Mouse (Mus musculus) cerebellum, adult 18-20 months (tissue): ENCODE measurements around the gene Zkscan16.

ENCODE experiments used
- DNase-seq, 2 experiments: peaks; one replicate each; pipeline ENCODE4 v3.0.0; 2021

The Zkscan16 gene

GRCm38 (mm10) chr4:58942942-58943341 is 486 bp upstream of the Zkscan16 start:
- no peak for DNase-seq

DNA sequence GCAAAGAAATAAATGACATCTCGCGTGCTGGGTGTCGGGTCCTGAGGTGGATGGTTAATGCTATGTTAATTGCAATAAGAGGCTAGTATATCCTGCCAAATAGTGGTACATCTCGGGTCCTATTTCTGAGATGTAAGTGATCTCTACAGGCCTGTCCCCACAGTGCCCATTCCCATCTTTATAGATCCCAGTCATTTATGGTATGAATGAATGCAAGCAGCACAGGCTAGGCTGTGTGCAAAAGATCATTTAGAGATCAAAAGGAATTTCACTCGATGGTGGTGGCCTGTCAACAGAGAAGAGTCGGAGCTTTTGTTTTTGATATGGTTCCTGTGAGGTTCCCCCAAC is 752 bp downstream of the Zkscan16 start:
- DNase-seq = no peak

DNA sequence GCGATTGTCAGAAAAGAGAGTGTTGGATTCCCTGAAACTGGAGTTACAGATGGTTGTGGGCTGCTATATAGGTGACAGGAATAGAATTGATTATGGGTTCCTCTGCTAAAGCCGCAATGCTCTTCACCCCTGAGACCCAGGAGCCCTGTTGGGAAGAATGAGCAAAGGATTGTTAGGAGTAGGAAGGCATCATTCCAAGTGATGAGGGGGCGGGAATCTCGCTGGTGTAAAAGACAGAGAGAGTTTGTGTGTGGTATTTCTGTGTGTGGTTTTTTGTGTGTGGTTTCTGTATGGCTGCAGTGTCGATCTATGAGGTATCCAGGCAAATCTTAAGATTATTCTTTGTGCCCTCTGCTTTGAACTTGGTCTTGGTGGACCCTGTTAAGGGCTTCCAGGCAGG is 1.3 kb downstream of the Zkscan16 start:
- DNase-seq = peak in 1 of 2 experiments; percentile 14

DNA sequence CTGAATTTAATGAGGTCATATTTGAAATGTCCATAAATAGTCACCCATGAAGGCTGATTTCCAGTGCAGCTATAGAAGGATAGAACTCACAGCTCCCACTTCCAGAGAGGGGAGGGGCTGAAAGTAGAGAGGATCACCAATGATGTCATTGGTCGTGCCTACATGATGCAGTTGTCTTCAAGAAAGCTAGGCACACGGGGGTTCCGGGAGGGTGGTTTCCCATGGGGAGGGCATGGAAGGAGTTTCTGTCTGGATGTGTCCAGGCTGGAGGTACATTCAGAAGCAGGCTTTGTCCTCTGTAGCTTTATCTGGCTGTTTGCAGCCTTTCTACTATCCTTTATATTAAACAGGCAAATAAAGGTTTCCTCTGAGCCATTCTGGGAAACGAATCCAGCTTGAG is 5.0 kb downstream of the Zkscan16 start:
- DNase-seq = no peak

DNA sequence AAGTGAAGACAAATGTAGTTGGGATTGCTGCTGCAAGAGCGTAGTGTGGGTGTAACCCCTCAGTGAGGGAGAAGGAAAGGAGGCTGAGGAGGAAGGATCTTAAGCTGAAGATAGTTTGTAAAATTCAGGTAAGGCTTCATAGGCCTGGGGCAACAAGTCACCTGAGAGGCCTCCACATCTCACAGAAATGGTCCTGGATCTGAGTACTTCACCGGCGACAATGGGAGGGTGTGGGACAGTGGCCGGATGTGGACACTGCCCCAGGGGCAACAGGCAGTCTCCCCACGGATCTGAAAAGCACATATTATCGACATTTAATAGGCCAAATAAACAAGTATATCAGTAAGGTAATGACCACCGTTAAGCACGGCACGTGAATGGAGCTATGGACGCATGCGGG is 9.2 kb downstream of the Zkscan16 start:
- DNase-seq = no peak

DNA sequence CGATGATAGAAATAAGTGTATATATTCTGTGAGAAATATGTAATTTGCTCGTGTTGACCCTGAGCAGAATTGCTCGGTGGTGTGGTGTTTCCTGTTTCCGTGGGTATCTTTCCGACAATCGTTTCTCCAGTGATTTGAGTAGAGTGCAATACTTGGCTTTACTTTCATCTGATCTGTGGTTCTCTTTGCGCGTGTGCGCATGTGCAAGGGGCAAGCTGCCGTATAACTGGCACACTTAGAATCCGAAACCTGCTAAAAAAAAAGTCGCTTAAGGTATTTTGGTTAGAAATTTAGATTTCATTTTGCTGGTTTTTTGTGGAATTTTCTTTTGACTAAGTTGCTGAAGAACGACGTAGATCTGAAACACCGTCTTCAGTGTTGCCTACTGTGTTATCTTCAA is 18.3 kb downstream of the Zkscan16 start:
- no peak for DNase-seq

- DNase-seq = no peak
Observed at GRCm38 (mm10) chr4:58963271-58963670, 19.8 kb downstream of the Zkscan16 start.

- no peak for DNase-seq
Observed at GRCm38 (mm10) chr4:58965136-58965535, 21.7 kb downstream of the Zkscan16 start.

DNA sequence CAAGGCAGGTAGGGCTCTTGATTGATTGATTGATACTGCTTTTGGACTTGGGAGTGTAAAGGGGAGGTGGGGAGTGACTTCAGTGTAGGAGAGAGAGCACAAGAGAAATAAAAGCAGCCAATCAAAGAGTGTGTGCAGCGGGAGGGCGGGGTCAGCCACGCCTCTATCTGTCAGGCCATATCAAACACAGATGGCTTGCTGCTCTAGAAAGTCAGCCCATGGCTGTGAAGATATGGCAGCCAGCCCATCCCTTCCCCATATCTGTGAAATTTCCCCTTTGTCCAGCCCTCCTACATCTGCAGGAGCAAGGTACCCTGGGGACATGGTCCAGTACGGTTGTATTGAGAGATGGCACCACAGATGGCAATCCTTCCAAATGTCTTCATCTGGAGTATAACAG is 27.2 kb downstream of the Zkscan16 start:
- no peak for DNase-seq

DNA sequence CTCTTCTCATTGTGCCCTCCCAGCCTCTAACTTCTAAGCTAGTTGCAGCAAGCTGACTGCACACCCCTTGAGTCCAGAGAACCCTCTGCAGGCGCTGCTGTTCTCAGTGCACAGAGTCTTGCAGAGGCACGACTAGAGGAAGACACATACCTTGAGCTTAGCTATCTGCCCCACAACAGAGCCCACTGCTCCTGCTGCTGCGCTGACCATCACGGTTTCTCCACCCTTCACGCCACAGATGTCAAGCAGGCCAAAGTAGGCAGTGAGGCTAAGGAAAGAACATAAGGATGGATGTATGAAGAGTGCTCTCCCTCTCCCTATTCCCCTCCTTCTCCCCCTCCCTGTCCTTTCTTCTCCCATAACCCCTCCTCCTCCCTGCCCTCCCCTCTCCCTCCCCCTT is 32.3 kb downstream of the Zkscan16 start:
- no peak for DNase-seq

DNA sequence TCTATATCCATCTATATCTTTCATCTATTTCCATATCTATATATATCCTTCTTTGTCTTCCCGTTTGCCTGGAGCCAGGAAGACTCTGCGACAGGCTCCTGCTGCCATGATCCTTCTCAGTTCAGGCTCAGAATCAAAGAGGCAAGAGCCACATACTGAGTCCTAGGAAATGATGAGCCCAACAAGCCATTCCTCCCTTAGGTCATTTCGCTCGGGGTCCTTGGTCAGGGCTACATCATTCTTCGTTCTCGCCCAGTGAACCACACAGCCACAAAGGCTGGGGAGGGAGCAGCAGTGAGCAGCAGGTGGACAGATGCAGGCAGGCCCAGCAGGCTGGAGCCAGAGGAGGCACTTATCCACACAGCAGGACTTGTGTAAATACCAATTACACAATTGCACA is 38.0 kb downstream of the Zkscan16 start:
- DNase-seq = no peak

GRCm38 (mm10) chr4:58982806-58983205 is 39.4 kb downstream of the Zkscan16 start:
- no peak for DNase-seq

DNA sequence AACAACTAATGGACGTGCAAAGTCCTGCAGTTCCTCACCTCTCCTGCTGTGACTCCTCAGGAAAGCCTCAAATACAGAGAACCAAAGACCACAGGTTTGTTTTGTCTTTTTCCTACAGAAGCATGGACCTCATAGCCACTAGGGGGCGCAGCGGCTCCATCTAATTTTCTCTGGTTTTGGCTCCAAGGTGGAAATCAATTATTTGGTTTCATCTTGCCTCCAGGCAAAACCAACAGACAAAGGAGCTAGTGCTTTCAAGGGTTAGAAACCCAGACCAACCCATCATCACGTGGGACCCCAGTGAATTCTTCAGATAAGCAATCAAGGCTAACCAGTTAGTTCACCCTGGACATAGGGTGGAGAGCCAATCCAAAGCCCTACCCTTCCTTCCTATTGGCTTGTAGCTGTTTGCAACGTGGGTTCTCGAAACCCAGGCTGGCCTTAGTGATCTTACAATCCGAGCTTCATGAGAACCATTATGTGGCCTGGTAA is 41.8 kb downstream of the Zkscan16 start:
- peak; percentile 65 to 81 for DNase-seq

GRCm38 (mm10) chr4:58986540-58987190 is 43.2 kb downstream of the Zkscan16 start, which contains the start of gene Ptgr1:
Ptgr1 (minus strand) TSS chr4:58987119.
- DNase-seq = peak; percentile 68 to 75

GRCm38 (mm10) chr4:58989303-58989898 is 46.0 kb downstream of the Zkscan16 start:
- no peak for DNase-seq

DNA sequence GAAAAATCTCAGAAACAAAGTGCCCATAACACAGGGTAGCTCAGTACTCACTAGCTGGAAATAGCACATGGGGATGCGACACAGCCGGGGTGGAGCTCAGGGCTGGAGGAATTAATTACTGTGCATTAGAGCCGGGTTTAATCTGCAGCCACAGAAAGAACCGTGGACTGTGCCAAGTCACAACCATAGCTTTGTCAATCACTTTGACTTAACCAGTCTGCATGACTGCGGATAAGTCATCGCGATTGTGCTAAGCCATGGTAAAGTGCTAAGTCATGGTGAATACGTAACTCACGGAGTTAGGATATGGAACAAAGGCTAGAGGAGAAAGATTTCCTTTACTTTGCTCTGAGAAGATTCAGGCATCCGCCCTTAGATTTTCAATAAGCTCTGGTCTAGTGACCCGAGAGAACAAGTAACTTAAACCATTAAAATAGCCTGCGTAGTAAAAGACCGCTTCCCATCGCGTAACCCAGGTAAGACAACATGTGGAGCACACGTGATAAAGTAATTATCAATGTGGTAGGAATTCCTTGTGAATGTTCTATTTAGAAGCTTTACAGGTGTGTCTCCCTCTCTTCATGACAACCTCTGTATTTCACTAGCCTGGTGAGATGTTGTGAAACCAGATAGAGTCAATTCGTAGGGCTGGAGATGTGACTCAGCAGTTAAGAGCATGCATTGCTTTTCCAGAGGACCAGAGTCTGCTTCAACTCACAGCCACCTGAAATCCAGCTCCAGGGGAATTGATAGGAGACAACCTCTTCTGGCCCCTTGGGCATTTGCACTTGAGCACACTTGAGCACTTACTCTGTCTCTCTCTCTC is 47.4 kb downstream of the Zkscan16 start:
- DNase-seq = no peak

- no peak for DNase-seq
Observed at GRCm38 (mm10) chr4:58992195-58992594, 48.8 kb downstream of the Zkscan16 start.

DNA sequence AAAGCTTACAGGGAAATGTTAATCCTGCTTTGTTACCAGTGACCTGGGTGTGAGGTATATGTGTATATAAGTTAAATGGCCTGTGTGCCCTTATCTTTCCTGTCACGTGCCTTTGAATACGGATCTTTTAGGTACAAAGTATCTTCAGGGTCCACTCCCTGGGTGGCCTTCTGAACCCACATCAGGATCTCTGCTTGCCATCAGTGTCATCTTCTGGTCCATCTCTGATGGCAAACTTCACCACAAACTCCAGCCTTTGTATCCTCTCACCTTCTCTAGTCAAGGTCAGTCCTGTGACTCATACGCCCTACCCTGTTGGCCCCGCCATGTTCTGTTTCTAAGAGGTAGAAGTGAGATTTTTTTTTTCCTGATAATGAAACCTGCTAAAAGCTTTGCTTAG is 51.3 kb downstream of the Zkscan16 start, which contains the start of gene Dnajc25:
TSS of gene Dnajc25 (plus strand) at position 301 of the 400 bp plus-strand sequence.
- no peak for DNase-seq

DNA sequence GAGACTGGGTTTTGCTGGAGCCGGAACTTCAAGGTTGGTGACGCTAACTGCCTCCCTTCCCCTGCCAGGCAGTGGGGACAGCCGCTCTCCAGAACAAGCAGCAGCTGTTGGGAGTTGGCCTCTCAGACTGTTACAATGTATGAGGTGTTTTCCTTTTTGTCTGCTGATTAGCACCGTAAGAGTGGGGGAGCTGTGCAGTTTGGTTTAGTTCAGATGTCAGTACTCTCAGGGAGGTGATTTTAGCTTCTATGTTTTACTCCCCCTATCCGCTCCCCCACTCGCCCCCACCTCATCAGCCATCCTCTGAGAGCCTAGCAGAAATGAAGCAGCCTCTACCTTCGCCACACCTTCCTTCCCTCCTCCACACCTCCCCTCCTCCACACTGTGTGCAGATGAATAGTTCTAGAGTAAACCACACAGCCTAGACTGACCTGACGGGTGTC is 51.8 kb downstream of the Zkscan16 start:
- DNase-seq = no peak

DNA sequence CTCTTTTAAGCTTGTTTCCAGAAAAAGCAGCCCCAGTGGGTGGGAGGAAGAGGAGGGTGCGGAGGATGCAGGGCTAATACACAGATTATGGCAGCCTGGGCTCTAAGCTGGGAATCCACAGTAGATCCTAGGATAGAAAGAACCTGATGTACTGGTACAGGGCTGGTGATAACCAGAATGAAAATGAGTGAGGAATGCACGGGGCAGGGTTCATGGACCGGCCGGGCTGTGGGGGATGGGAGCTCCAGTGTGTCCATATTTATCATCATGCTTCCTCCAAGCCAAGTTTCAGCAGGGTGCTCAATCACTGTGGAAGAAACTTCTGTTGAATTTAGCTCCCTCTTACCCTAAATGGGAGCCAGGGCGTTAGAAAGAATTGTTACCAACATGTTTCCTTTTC is 53.7 kb downstream of the Zkscan16 start:
- DNase-seq = no peak

- DNase-seq = no peak
Observed at GRCm38 (mm10) chr4:58998688-58999087, 55.3 kb downstream of the Zkscan16 start.

DNA sequence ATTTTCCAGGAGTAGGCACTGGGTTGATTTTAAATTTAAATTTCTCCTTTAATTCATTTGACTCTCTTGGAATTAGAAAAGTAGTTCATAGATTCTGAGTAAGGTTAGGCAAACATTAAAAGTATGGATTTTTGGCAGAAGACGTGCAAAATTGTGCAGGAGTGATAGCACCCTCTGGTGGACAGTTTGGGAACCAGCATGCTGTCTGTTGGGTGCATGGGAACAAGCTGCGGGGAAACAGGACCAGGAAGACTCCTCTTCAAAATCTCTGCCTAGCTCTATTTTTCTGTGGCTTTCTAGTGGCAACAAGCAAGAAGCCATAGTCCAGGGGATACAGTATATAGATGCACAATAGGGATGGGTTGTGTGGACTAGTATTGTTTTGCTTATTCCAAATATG is 56.3 kb downstream of the Zkscan16 start:
- DNase-seq = peak; percentile 71 to 78

DNA sequence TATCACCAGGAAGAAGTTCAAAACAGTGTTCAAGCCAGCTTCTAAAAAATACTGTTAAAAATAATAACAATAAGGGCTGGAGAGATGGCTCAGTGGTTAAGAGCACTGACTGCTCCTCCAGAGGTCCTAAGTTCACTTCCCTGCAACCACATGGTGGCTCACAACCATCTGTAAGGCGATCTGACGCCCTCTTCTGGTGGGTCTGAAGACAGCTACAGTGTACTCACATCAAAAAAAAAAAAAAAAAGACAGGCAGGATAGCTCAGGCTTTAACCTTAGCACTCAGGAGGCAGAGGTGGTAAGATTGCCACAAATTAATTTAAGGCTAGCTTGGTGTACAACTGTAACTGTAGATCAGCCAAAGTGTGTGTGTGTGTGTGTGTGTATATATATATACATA is 57.2 kb downstream of the Zkscan16 start:
- DNase-seq = peak in 1 of 2 experiments; percentile 29
